Mouse (Mus musculus) heart, postnatal 0 days (tissue): ENCODE measurements at regions not wholly inside any gene's neighbourhood (a gene's known extent, or its start where the extent isn't known, plus 50 kb on each side); places are given as distances from the start of the nearest gene placed in this dataset.

ENCODE experiments used
- CTCF ChIP-seq: IDR thresholded peaks from 2 replicates; pipeline ENCODE4 v1.5.1; 2016; ENCODE audit warnings: antibody characterized with exemption, control low read depth, low read depth
- EP300 ChIP-seq: IDR thresholded peaks from 2 replicates; pipeline ENCODE4 v1.6.1; 2016; ENCODE audit warnings: antibody characterized with exemption, low read depth

DNA sequence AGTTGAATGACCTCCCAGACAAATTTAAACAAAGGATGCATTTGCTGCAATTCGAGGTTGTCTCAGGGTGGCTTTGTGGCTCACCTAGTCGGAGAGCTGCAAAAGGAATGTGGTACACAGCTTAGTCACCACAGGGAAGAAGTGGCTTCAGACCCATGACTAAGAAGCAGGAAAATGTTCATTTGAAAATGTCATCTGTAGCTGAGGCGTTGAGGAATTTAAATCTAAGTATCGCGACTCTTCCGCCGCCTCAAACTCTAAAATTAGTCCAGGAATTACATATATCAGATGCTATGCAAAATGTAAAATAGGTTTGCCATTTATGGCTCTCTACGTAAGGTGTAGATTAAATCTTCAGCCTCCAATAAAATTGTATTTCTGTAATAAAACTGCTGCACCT, 325.9 kb downstream of the Mtx2 start:
- no peak for TF ChIP-seq EP300
- TF ChIP-seq CTCF: no peak
